10 mouse cellular contexts compared by ENCODE assay signal in the genomic region with DNA sequence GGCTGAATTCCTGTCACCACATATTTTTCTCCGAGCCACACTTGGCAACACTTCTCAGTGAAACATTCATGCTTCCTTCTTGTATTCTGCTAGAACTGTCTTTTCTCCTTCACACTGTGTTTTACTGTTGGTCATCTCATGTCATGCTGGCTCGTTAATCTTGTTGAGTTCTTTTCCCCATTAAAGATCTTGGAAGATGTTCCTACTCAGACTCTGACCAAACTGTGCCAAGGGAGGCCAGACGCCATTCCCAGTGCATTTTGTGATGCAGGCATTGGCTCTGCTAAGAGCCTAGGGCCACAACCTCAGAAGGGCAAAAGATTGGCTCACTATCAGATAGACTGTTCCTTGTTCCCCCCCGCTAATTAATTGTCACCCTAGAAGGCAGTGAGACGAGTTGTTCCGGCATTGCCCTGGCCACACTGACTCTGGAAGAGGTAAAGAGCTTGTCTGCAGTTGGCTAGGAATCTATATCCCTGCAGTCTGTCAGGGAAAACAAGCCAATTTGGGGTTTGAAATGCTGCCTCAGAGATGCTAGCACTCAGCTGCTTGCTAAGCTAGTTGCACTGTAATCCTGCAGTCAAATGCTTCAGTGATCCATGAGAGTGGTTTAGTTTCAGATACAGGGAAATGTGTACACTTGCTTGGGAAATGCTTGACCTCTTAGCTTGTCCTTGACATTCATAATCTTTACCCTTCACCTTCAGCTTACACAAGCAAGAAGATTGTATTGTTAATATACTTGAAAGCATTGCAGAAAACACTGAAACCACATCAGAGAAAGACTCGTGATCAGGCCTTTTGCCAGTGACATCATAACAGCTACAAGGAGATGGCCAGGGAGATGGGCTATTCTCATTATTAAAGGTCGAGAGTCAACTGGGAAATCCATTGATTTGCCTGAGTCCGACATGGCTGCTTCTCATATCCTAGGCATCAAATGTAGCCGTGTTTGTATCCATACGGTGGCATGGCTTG.
DNase-seq lines count a peak whose midpoint lies in the region; ATAC-seq lines count a peak whose summit lies in the region.
"Had no signal": no experiment of that assay in that cellular context is flagged by ENCODE, and none has a peak within 500 bp of the region (broad histone marks: within the 10 kb centered on the region; RNA-seq: fewer than 3 reads in every experiment).

No protein-coding gene starts in this region.

- H3K4me1 ChIP-seq in heart, embryonic 10.5 days = peaks cover 55% of the 10 kb centered on the region
- H3K4me1 ChIP-seq in liver, embryonic 11.5 days (replicated peaks; ENCODE audit: control insufficient read depth, insufficient read depth, low read length) = peaks cover 36% of the 10 kb centered on the region
- H3K4me1 ChIP-seq in midbrain, embryonic 14.5 days (ENCODE audit: control insufficient read depth, insufficient read depth, low read length) = peaks cover 4% of the 10 kb centered on the region; the same call in 1 of the 2 replicates

- intact Hi-C loops in heart, postnatal 25 days (cut with DNase I) = no loop called here

- WGBS in heart, embryonic 10.5 days = 71% methylated on average over 11 of the region's 11 CpGs
- WGBS in liver, embryonic 11.5 days = 81% methylated on average over 11 of the region's 11 CpGs
- WGBS in midbrain, embryonic 14.5 days = 81% methylated on average over 11 of the region's 11 CpGs

- no peaks in the 10 kb centered on the region for H3K9me3 ChIP-seq in heart, embryonic 10.5 days
- H3K9me3 ChIP-seq in liver, embryonic 11.5 days (ENCODE audit: control insufficient read depth, low read length) = no peaks in the 10 kb centered on the region
- no peaks in the 10 kb centered on the region for H3K9me3 ChIP-seq in midbrain, embryonic 14.5 days (ENCODE audit: control insufficient read depth, low read length)

- H3K4me2 ChIP-seq in liver, embryonic 11.5 days = no peak overlapping the region
- H3K4me2 ChIP-seq in midbrain, embryonic 14.5 days (ENCODE audit: low read length) = no peak overlapping the region

- no peak overlapping the region for H3K4me3 ChIP-seq in heart, embryonic 10.5 days
- H3K4me3 ChIP-seq in liver, embryonic 11.5 days (ENCODE audit: low read depth, low read length) = no peak overlapping the region
- H3K4me3 ChIP-seq in midbrain, embryonic 14.5 days (replicated peaks; ENCODE audit: low read depth, low read length) = no peak overlapping the region

- ATAC-seq in liver, embryonic 11.5 days (replicated peaks; ENCODE audit: low FRiP score) = no peak
- no peak for ATAC-seq in midbrain, embryonic 14.5 days (ENCODE audit: low FRiP score, low TSS enrichment)
- ATAC-seq: CD4-positive, CD25-positive, alpha-beta regulatory T cell, adult 4 months had no signal

- H3K27me3 ChIP-seq in heart, embryonic 10.5 days (ENCODE audit: insufficient read depth, poor library complexity, severe bottlenecking) = no peaks in the 10 kb centered on the region
- H3K27me3 ChIP-seq in liver, embryonic 11.5 days (replicated peaks; ENCODE audit: control insufficient read depth, insufficient read depth, low read length) = no peaks in the 10 kb centered on the region
- H3K27me3 ChIP-seq in midbrain, embryonic 14.5 days (ENCODE audit: control insufficient read depth, insufficient read depth, low read length) = no peaks in the 10 kb centered on the region

- no peak overlapping the region for H3K9ac ChIP-seq in liver, embryonic 11.5 days (ENCODE audit: low read depth, low read length)
- H3K9ac ChIP-seq in midbrain, embryonic 14.5 days (replicated peaks; ENCODE audit: low read length) = no peak overlapping the region

- H3K27ac ChIP-seq in heart, embryonic 10.5 days = peak overlapping the region; percentile 62; the same call in 1 of the 2 replicates
- H3K27ac ChIP-seq in liver, embryonic 11.5 days (ENCODE audit: low read depth, low read length) = peak overlapping the region; percentile 8; the same call in 1 of the 2 replicates
- H3K27ac ChIP-seq in midbrain, embryonic 14.5 days (replicated peaks; ENCODE audit: low read depth, low read length) = peak overlapping the region; percentile 46; the same call in 1 of the 2 replicates
- H3K27ac ChIP-seq: macrophage had no signal

- no peaks in the 10 kb centered on the region for H3K36me3 ChIP-seq in heart, embryonic 10.5 days
- H3K36me3 ChIP-seq in liver, embryonic 11.5 days (ENCODE audit: control insufficient read depth, insufficient read depth, low read length) = no peaks in the 10 kb centered on the region
- no peaks in the 10 kb centered on the region for H3K36me3 ChIP-seq in midbrain, embryonic 14.5 days (ENCODE audit: control insufficient read depth, insufficient read depth, low read length)

- no peak for DNase-seq in heart, embryonic 10.5 days (ENCODE audit: low spot score)
- no peak for DNase-seq in heart, postnatal 25 days (ENCODE audit: low spot score)
- no peak for DNase-seq in liver, embryonic 11.5 days (ENCODE audit: low spot score)
- no peak for DNase-seq in liver
- peak; percentile 60 for DNase-seq in cerebellum, adult 8-10 months
- no peak for DNase-seq in midbrain, embryonic 14.5 days
- DNase-seq in urinary bladder, postnatal 4 days (ENCODE audit: low spot score in 2 of 2) = no peak
- no peak for DNase-seq in urinary bladder, postnatal 14 days (ENCODE audit: low spot score)

Comparison
In these comparisons a context has a peak if more than half of its experiments do, and no peak if none do; other contexts are left out.
1. H3K27ac ChIP-seq: peak in every context shown above with its lines; median percentile 62 in heart, embryonic 10.5 days; 46 in midbrain, embryonic 14.5 days; 8 in liver, embryonic 11.5 days.